Mouse (Mus musculus) forebrain, postnatal 0 days (tissue): ENCODE data around the gene Plekhn1. TPM values are rescaled to one million over a fixed set of nuclear protein-coding genes. Genes with fewer than 3 reads are reported as not detected.
A peak's percentile ranks its signal among the peaks of the same experiment; 100 is the strongest.

Source experiments
- ATAC-seq: fragments of 200-750 bp; cut with Nextera tagmentation; 2 replicates; pipeline ENCODE4 v1.8.0; 2017; ENCODE audit warnings: mild to moderate bottlenecking, moderate library complexity
- DNase-seq: peaks from one replicate; pipeline ENCODE4 v3.0.0-alpha.2; 2015
- H3K27ac ChIP-seq: fragments of 300-500 bp; sonication (generic); 2 replicates; pipeline ENCODE4 v1.5.1; 2014; ENCODE audit warnings: low read depth, mild to moderate bottlenecking, antibody characterized with exemption, low read length, moderate library complexity, mixed read lengths
- H3K27me3 ChIP-seq: fragments of 300-500 bp; sonication (generic); 2 replicates; pipeline ENCODE4 v1.6.1; 2014; ENCODE audit warnings: mild to moderate bottlenecking, low read length, mixed read lengths; ENCODE audit not compliant: insufficient read depth
- H3K36me3 ChIP-seq: fragments of 300-500 bp; sonication (generic); 2 replicates; pipeline ENCODE4 v1.6.1; 2014; ENCODE audit warnings: mild to moderate bottlenecking, moderate library complexity; ENCODE audit not compliant: insufficient read depth
- H3K4me1 ChIP-seq: fragments of 300-500 bp; sonication (generic); 2 replicates; pipeline ENCODE4 v1.6.1; 2014; ENCODE audit warnings: antibody characterized with exemption; ENCODE audit not compliant: insufficient read depth
- H3K4me2 ChIP-seq: fragments of 300-500 bp; sonication (generic); 2 replicates; pipeline ENCODE4 v1.6.1; 2014; ENCODE audit warnings: low read depth, mild to moderate bottlenecking, moderate library complexity
- H3K4me3 ChIP-seq: fragments of 300-500 bp; sonication (generic); 2 replicates; pipeline ENCODE4 v1.5.1; 2014; ENCODE audit warnings: low read depth, low read length, mixed read lengths
- H3K9ac ChIP-seq: fragments of 300-500 bp; sonication (generic); 2 replicates; pipeline ENCODE4 v1.6.1; 2014; ENCODE audit warnings: mild to moderate bottlenecking
- H3K9me3 ChIP-seq: fragments of 300-500 bp; sonication (generic); 2 replicates; pipeline ENCODE4 v1.6.1; 2016; ENCODE audit warnings: low read length
- CTCF ChIP-seq: sonication (generic); IDR thresholded peaks from 2 replicates; pipeline ENCODE4 v1.5.1; 2016; ENCODE audit warnings: antibody characterized with exemption, control low read depth, low read depth
- WGBS: fragments of 180-500 bp; shearing (Covaris S2); extraction: QIAGEN DNeasy Blood & Tissue Kit; methylation state at CpG from one replicate; pipeline ENCODE4 v1.1.7; 2014; 5-methylcytosine and 5-hydroxymethylcytosine counted together
- microRNA-seq, 2 experiments: library from miRNA; unstranded; fragments of <30 nt; microRNA quantifications; one replicate each; pipeline ENCODE4; 2016
- polyA plus RNA-seq: library from polyadenylated mRNA; unstranded; fragments of >200 nt; fragmentation: Nextera tagmentation; extraction: Ambion mirVana; gene quantifications from 2 replicates; pipeline ENCODE4 v1.2.1, GENCODE M21; 2015
- total RNA-seq: library from RNA; depleted of rRNA; stranded (reverse); fragments of >200 nt; gene quantifications from 2 replicates; pipeline ENCODE4 v1.2.3, GENCODE M21; 2014; rRNA removed

Plekhn1 gene
- total and polyA plus RNA-seq, 2 experiments from 2014 or later = 14.3 to 43.7 TPM

DNA sequence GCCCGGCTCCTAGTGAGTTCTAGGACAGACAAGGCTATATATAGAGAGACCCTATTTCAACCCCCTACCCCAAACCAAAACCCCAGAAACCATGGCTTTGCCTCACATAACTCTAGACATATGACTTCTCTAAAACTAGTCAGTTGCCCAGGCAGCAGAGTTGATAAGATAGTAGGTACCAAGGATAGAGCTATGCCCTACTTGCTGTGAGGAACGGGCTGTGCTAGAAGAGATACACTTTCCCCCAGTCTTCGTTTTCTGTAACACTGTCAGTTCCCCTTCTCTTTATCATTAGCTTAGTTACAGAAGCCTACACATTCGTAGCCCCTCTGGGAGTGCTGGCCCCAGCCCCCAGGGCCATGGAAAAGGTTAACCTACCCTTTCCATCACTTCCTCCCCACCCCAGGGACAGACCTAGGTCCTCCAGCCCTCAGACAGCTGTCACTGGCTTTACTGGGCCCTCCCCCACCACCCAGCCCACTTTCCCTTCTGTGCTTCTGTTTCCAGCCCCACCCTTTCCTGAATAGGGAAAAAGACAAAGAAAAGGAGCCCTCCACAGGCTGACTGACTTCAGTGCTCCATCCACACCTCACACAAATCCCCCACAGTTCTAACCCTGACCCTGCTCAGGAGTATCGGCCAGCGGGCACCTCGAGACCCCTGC, 50.2 kb downstream of the Plekhn1 start:
- Histone ChIP-seq H3K27ac (peak overlapping the region; percentile 86; the same call in 1 of the 2 replicates), H3K4me1 (peaks cover 75% of the 10 kb centered on the region)
- 64% methylated on average over 7 of the region's 7 CpGs for WGBS

DNA sequence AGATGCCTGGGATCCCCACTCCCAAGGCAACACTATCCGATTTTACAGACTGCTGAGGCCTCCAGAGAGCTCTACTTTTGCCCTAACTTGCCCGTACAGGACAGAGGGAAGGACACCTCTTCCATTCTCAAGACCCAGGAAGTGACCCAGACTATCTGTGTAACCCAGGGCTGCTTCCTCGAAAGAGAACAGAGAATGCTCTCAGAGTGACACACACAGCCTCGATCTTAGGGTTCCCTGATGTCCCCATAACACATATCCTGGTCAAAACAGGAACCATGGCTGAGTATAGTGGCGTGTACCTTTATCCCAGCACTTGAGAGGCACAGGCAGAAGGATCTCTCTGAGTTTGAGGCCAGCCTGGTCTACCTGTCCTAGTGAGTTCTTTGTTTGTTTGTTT, 50.9 kb downstream of the Plekhn1 start:
- Histone ChIP-seq H3K4me1 (peaks cover 70% of the 10 kb centered on the region), H3K9ac (peak overlapping the region; percentile 35; the same call in 1 of the 2 replicates), H3K27me3 (no peaks in the 10 kb centered on the region), H3K36me3 (peaks cover 18% of the 10 kb centered on the region), H3K4me3 (peak overlapping the region; percentile 47), H3K9me3 (no peaks in the 10 kb centered on the region), H3K4me2 (peak overlapping the region; percentile 87), H3K27ac (no peak overlapping the region)
- 85% methylated on average over 5 of the region's 5 CpGs for WGBS
- no peak for TF ChIP-seq CTCF
- DNase-seq = no peak
- no peak for ATAC-seq

More for the DNA sequence above, 50.2 kb downstream of the Plekhn1 start:
- Histone ChIP-seq H3K4me3 (peak overlapping the region; percentile 47), H3K36me3 (peaks cover 11% of the 10 kb centered on the region; the same call in 1 of the 2 replicates), H3K4me2 (peak overlapping the region; percentile 87), H3K9me3 (no peaks in the 10 kb centered on the region), H3K9ac (peak overlapping the region; percentile 74), H3K27me3 (no peaks in the 10 kb centered on the region)
- TF ChIP-seq CTCF = no peak
- DNase-seq (no peak), ATAC-seq (no peak)

DNA sequence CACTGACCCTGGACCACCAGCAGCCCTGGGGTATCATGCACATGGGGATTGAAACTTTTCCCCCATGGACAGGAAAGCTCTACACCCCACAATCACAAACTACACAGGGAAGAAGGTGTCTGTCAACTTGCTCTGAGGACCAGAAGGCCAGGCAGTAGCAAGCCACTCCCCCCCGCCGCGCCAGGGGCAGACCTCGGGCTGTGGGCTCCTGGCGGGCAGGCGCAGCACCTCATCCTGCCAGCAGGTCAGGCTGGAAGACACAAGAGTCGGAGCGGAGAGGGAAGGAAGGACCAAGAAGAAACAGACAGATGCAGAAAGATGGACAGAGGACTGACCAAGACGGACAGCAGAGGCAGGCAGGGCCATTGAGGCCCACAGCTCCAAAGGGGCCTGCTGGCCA, 57.0 kb downstream of the Plekhn1 start:
- peaks cover 20% of the 10 kb centered on the region for H3K4me1 ChIP-seq
- no peak overlapping the region for H3K4me3 ChIP-seq
- peaks cover 78% of the 10 kb centered on the region for H3K36me3 ChIP-seq
- no peak for TF ChIP-seq CTCF
- H3K27me3 ChIP-seq = no peaks in the 10 kb centered on the region
- no peak overlapping the region for H3K9ac ChIP-seq
- no peak for ATAC-seq
- H3K9me3 ChIP-seq = no peaks in the 10 kb centered on the region
- DNase-seq = no peak
- no peak overlapping the region for H3K4me2 ChIP-seq
- WGBS = 93% methylated on average over 9 of the region's 9 CpGs
- no peak overlapping the region for H3K27ac ChIP-seq

DNA sequence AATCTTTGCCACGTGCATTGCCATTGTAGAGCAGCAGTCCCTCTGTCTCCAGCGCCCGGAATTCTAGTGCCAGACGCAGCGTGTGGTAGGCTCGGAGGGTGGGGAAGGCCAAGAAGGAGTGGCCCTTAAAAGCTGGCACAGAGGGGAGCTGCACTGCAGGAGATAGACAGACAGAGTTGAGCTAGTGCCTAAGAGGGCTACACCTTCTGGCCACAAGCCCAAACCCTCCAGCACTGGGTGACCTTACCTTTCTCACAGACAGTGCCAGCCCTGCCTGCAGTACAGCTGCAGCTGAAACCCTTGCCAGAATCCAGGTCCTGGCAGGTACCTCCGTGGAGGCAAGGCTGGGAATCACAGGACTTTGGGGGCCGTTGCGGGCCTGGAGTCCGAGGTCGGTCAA, 62.8 kb downstream of the Plekhn1 start:
- Histone ChIP-seq H3K4me1 (no peaks in the 10 kb centered on the region), H3K27ac (no peak overlapping the region), H3K9me3 (no peaks in the 10 kb centered on the region), H3K4me2 (no peak overlapping the region), H3K36me3 (peaks cover 99% of the 10 kb centered on the region), H3K27me3 (no peaks in the 10 kb centered on the region), H3K4me3 (no peak overlapping the region), H3K9ac (no peak overlapping the region)
- TF ChIP-seq CTCF = no peak
- WGBS = 93% methylated on average over 11 of the region's 11 CpGs
- ATAC-seq = no peak
- no peak for DNase-seq

Small RNAs within 50 kb of the gene (microRNA-seq; reads per million reads assigned to microRNA genes)
- 3.1 to 5.6 reads per million in 2 experiments for gene Mir7658

Other genes starting within 250 kb of the Plekhn1 start
- gene B3galt6, start 242.2 kb downstream of the Plekhn1 start, total RNA-seq = 39.5 and 43.9 TPM in 2 replicates
- gene B3galt6, start 242.2 kb downstream of the Plekhn1 start, polyA plus RNA-seq = 19.4 and 28.6 TPM in 2 replicates
- 123 and 126 TPM in 2 replicates for gene Sdf4, start 242.0 kb downstream of the Plekhn1 start, total RNA-seq
- gene Sdf4, start 242.0 kb downstream of the Plekhn1 start, polyA plus RNA-seq = 115 and 117 TPM in 2 replicates
- 0.48 and 1.3 TPM in 2 replicates for gene Tnfrsf4, start 221.0 kb downstream of the Plekhn1 start, total RNA-seq
- 0.40 and 0.49 TPM in 2 replicates for gene Tnfrsf4, start 221.0 kb downstream of the Plekhn1 start, polyA plus RNA-seq
- gene Tnfrsf18, start 208.7 kb downstream of the Plekhn1 start, total RNA-seq = 1.5 TPM in 1 of 2 replicates, not detected in the other
- 0.67 and 1.2 TPM in 2 replicates for gene Tnfrsf18, start 208.7 kb downstream of the Plekhn1 start, polyA plus RNA-seq
- not detected in 2 replicates for gene Ttll10, start 175.4 kb downstream of the Plekhn1 start, total RNA-seq
- gene Ttll10, start 175.4 kb downstream of the Plekhn1 start, polyA plus RNA-seq = 0.06 TPM in 1 of 2 replicates, not detected in the other
- gene 9430015G10Rik, start 124.9 kb downstream of the Plekhn1 start, total RNA-seq = 22.8 and 28.3 TPM in 2 replicates
- gene 9430015G10Rik, start 124.9 kb downstream of the Plekhn1 start, polyA plus RNA-seq = 18.3 and 22.3 TPM in 2 replicates
- 0.33 and 0.46 TPM in 2 replicates for gene Rnf223, start 104.3 kb downstream of the Plekhn1 start, total RNA-seq
- gene Rnf223, start 104.3 kb downstream of the Plekhn1 start, polyA plus RNA-seq = 0.08 and 0.19 TPM in 2 replicates
- 218 and 261 TPM in 2 replicates for gene Agrn, start 37.4 kb downstream of the Plekhn1 start, total RNA-seq
- 48.2 and 61.3 TPM in 2 replicates for gene Agrn, start 37.4 kb downstream of the Plekhn1 start, polyA plus RNA-seq
- gene Isg15, start 34.0 kb downstream of the Plekhn1 start, total RNA-seq = 1.4 and 2.2 TPM in 2 replicates
- gene Isg15, start 34.0 kb downstream of the Plekhn1 start, polyA plus RNA-seq = 2.4 and 3.4 TPM in 2 replicates
- 3.5 and 5.7 TPM in 2 replicates for gene AW011738, start 31.6 kb downstream of the Plekhn1 start, total RNA-seq
- gene AW011738, start 31.6 kb downstream of the Plekhn1 start, polyA plus RNA-seq = 1.8 and 3.4 TPM in 2 replicates
- gene Perm1, start 19.0 kb downstream of the Plekhn1 start, total RNA-seq = 1.1 and 1.3 TPM in 2 replicates
- 0.69 and 0.86 TPM in 2 replicates for gene Perm1, start 19.0 kb downstream of the Plekhn1 start, polyA plus RNA-seq
- gene Noc2l, start 1.2 kb upstream of the Plekhn1 start, total RNA-seq = 80.7 and 83.9 TPM in 2 replicates
- gene Noc2l, start 1.2 kb upstream of the Plekhn1 start, polyA plus RNA-seq = 50.9 and 52.9 TPM in 2 replicates
- gene Samd11, start 20.8 kb upstream of the Plekhn1 start, total RNA-seq = 3.5 and 7.7 TPM in 2 replicates
- 1.2 and 1.9 TPM in 2 replicates for gene Samd11, start 20.8 kb upstream of the Plekhn1 start, polyA plus RNA-seq
- gene Vmn2r-ps159, start 96.2 kb upstream of the Plekhn1 start, total RNA-seq = not detected in 2 replicates
- gene Vmn2r-ps159, start 96.2 kb upstream of the Plekhn1 start, polyA plus RNA-seq = not detected in 2 replicates